21 mouse cellular contexts compared by ENCODE assay signal in genomic region chr14:121274985-121275384, GRCm38 (mm10).
A peak's percentile ranks its signal among the peaks of the same experiment; 100 is the strongest.
DNase-seq lines count a peak whose midpoint lies in the region; TF ChIP-seq lines count a peak whose summit lies in the region.
"Had no signal": no experiment of that assay in that cellular context is flagged by ENCODE, and none has a peak within 500 bp of the region (broad histone marks: within the 10 kb centered on the region; RNA-seq: fewer than 3 reads in every experiment).

No protein-coding gene starts in this region.

- H3K4me3 ChIP-seq in heart, adult 2 months: no peak overlapping the region
- H3K4me3 ChIP-seq: embryonic facial prominence, embryonic 13.5 days; forebrain, embryonic 15.5 days; heart, embryonic 10.5 days; heart, embryonic 13.5 days; hindbrain, embryonic 12.5 days; hindbrain, embryonic 15.5 days had no signal

- no peak for TF ChIP-seq EP300 in heart, adult 2 months (IDR thresholded peaks at IDR 0.05; ENCODE audit: insufficient read depth, low read depth, low read length)

- peaks cover 5% of the 10 kb centered on the region for H3K4me1 ChIP-seq in heart, adult 2 months (ENCODE audit: control insufficient read depth, insufficient read depth, low read length)
- H3K4me1 ChIP-seq: embryonic facial prominence, embryonic 13.5 days; forebrain, embryonic 15.5 days; hindbrain, embryonic 12.5 days; hindbrain, embryonic 15.5 days had no signal

- H3K27ac ChIP-seq in heart, adult 2 months: no peak overlapping the region
- H3K27ac ChIP-seq: embryonic facial prominence, embryonic 13.5 days; forebrain, embryonic 15.5 days; heart, embryonic 10.5 days; heart, embryonic 13.5 days; hindbrain, embryonic 12.5 days; hindbrain, embryonic 15.5 days had no signal

- TF ChIP-seq POLR2A in heart, adult 2 months (IDR thresholded peaks at IDR 0.05; ENCODE audit: insufficient read depth, low read depth, low read length): no peak

- H3K36me3 ChIP-seq in heart, adult 2 months (ENCODE audit: control insufficient read depth, insufficient read depth, low read length): no peaks in the 10 kb centered on the region

- peak; percentile 60 to 64 for DNase-seq in cerebellum, postnatal 10 days
- no peak for DNase-seq in cerebellum, adult 9-11 months
- DNase-seq in heart, postnatal 4 days: peak; percentile 34
- DNase-seq in heart, adult 2 months: no peak
- peak; percentile 59 for DNase-seq in left cerebral cortex, postnatal 4 days
- DNase-seq in left cerebral cortex, adult 18-20 months (ENCODE audit: low spot score in 2 of 2): no peak
- peak; percentile 46 for DNase-seq in right cerebral cortex, postnatal 4 days
- no peak for DNase-seq in right cerebral cortex, adult 2 months (ENCODE audit: low spot score in 2 of 2)
- DNase-seq: adrenal gland, adult 8-10 months; adrenal gland, postnatal 25 days; cerebellum, adult 11-12 months; cerebellum, adult 8-10 months; gastrocnemius, postnatal 25 days; heart, adult 18-20 months; heart, postnatal 14 days had no signal

- H3K9ac ChIP-seq in heart, adult 2 months (ENCODE audit: low read depth, low read length): no peak overlapping the region
- H3K9ac ChIP-seq: embryonic facial prominence, embryonic 13.5 days; forebrain, embryonic 15.5 days; heart, embryonic 13.5 days; hindbrain, embryonic 12.5 days; hindbrain, embryonic 15.5 days had no signal

- WGBS in heart, adult 2 months: 76% methylated on average over 12 of the region's 12 CpGs

- intact Hi-C loops in heart, adult 2 months (cut with DNase I): no loop called here
- intact Hi-C loops in left cerebral cortex, postnatal 4 days (cut with DNase I): loop anchor here (5.0 to 10.0 kb wide), 2 partner anchors 182 to 280 kb away; no protein-coding TSS in a partner anchor

- H3K27me3 ChIP-seq in heart, adult 2 months (ENCODE audit: control insufficient read depth, insufficient read depth, low read length): no peaks in the 10 kb centered on the region
- H3K27me3 ChIP-seq: embryonic facial prominence, embryonic 13.5 days; forebrain, embryonic 15.5 days; heart, embryonic 13.5 days; hindbrain, embryonic 12.5 days; hindbrain, embryonic 15.5 days had no signal

- H3K79me2 ChIP-seq in heart, adult 2 months (replicated peaks; ENCODE audit: control insufficient read depth, insufficient read depth, low read length): no peaks in the 10 kb centered on the region

- no peak for TF ChIP-seq CTCF in heart, adult 2 months (IDR thresholded peaks at IDR 0.05)

Comparison
In these comparisons a context has a peak if more than half of its experiments do, and no peak if none do; other contexts are left out.
1. DNase-seq: peak in cerebellum, postnatal 10 days (2 of 2), heart, postnatal 4 days (single experiment), left cerebral cortex, postnatal 4 days (single experiment) and right cerebral cortex, postnatal 4 days (single experiment); none in cerebellum, adult 9-11 months (single experiment), heart, adult 2 months (0 of 2), left cerebral cortex, adult 18-20 months (0 of 2) and right cerebral cortex, adult 2 months (0 of 2).